Mouse (Mus musculus) induced T-regulatory cell, adult 2 months (primary cell): Measurements from ENCODE around the gene Itga1.

Source experiments
- DNase-seq: peaks from one replicate; pipeline ENCODE4 v3.0.0-alpha.2; 2012; ENCODE audit warnings: low read depth

The Itga1 gene

GRCm38 (mm10) chr13:114987161-114987560 lies 114.6 kb downstream of the Itga1 start:
- DNase-seq: peak; percentile 34

- DNase-seq: no peak
Observed at GRCm38 (mm10) chr13:114984658-114985057, 117.1 kb downstream of the Itga1 start.

- no peak for DNase-seq
Observed at GRCm38 (mm10) chr13:114983116-114983515, 118.6 kb downstream of the Itga1 start.

- DNase-seq: peak; percentile 50
Observed at GRCm38 (mm10) chr13:114980831-114981419, 120.8 kb downstream of the Itga1 start.

GRCm38 (mm10) chr13:114974484-114975042 lies 127.2 kb downstream of the Itga1 start:
- DNase-seq: no peak

GRCm38 (mm10) chr13:114971905-114972304 lies 129.9 kb downstream of the Itga1 start:
- DNase-seq: no peak

- DNase-seq: peak; percentile 89
Observed at GRCm38 (mm10) chr13:114964233-114964632, 137.5 kb downstream of the Itga1 start.

- no peak for DNase-seq
Observed at GRCm38 (mm10) chr13:114954516-114954915, 147.2 kb downstream of the Itga1 start.

GRCm38 (mm10) chr13:114933541-114933940 lies 168.2 kb downstream of the Itga1 start:
- DNase-seq: no peak

GRCm38 (mm10) chr13:114931775-114932294 lies 169.9 kb downstream of the Itga1 start, which contains the start of gene Itga2:
TSS of gene Itga2 (minus strand) at chr13:114932100.
- DNase-seq: peak; percentile 83

GRCm38 (mm10) chr13:114930996-114931649 lies 170.6 kb downstream of the Itga1 start:
- no peak for DNase-seq

GRCm38 (mm10) chr13:114924785-114925184 lies 177.0 kb downstream of the Itga1 start:
- DNase-seq: no peak

GRCm38 (mm10) chr13:114923331-114923730 lies 178.4 kb downstream of the Itga1 start:
- DNase-seq: no peak

- peak; percentile 73 for DNase-seq
Observed at GRCm38 (mm10) chr13:114915767-114916166, 186.0 kb downstream of the Itga1 start.

- DNase-seq: peak; percentile 39
Observed at GRCm38 (mm10) chr13:114914963-114915362, 186.8 kb downstream of the Itga1 start.

- no peak for DNase-seq
Observed at GRCm38 (mm10) chr13:114914559-114914958, 187.2 kb downstream of the Itga1 start.

GRCm38 (mm10) chr13:114910629-114911028 lies 191.1 kb downstream of the Itga1 start:
- DNase-seq: no peak

- DNase-seq: no peak
Observed at GRCm38 (mm10) chr13:114909514-114909913, 192.2 kb downstream of the Itga1 start.

- no peak for DNase-seq
Observed at GRCm38 (mm10) chr13:114907876-114908275, 193.9 kb downstream of the Itga1 start.
